Mouse (Mus musculus): Measurements from ENCODE around the gene Cdc42se1. TPM values are rescaled to one million over a fixed set of nuclear protein-coding genes. Genes with fewer than 3 reads are reported as not detected.

Gene Cdc42se1
- polyA plus RNA-seq, 1 experiment from 2014 or later = 91.1 TPM

GRCm38 (mm10) chr3:95240900-95241299 is 12.4 kb downstream of the Cdc42se1 start:
- WGBS = 25% methylated on average over 17 of the region's 17 CpGs
- peaks cover 6% of the 10 kb centered on the region; the same call in 1 of the 2 replicates for H3K27me3 ChIP-seq (replicated peaks; ENCODE audit: low read depth, poor library complexity, severe bottlenecking)
- H3K27ac ChIP-seq (replicated peaks) = peak overlapping the region; percentile 62; the same call in 1 of the 2 replicates
- H3K36me3 ChIP-seq (replicated peaks) = peaks cover 48% of the 10 kb centered on the region
- H3K9me3 ChIP-seq = no peaks in the 10 kb centered on the region
- peaks cover 11% of the 10 kb centered on the region for H3K4me1 ChIP-seq
- H3K4me3 ChIP-seq = peak overlapping the region; percentile 24; the same call in 1 of the 2 replicates
- peak; percentile 23 for DNase-seq (ENCODE audit: low spot score)

- Histone ChIP-seq H3K27ac (replicated peaks) (peak within 1 kb of the TSS; percentile 62; the same call in 1 of the 2 replicates), H3K4me3 (peak within 1 kb of the TSS; percentile 24; the same call in 1 of the 2 replicates)
- no peak for DNase-seq (ENCODE audit: low spot score)
Observed at GRCm38 (mm10) chr3:95241498-95241897, 13.0 kb downstream of the Cdc42se1 start, which contains the start of gene Gm128. Gene Gm128, minus strand, starts transcription at chr3:95241598.

GRCm38 (mm10) chr3:95243086-95243485 is 14.6 kb downstream of the Cdc42se1 start:
- Histone ChIP-seq H3K4me1 (peaks cover 9% of the 10 kb centered on the region), H3K9me3 (no peaks in the 10 kb centered on the region), H3K27ac (replicated peaks) (no peak overlapping the region), H3K27me3 (replicated peaks; ENCODE audit: low read depth, poor library complexity, severe bottlenecking) (peaks cover 6% of the 10 kb centered on the region; the same call in 1 of the 2 replicates), H3K4me3 (no peak overlapping the region), H3K36me3 (replicated peaks) (peaks cover 32% of the 10 kb centered on the region)
- DNase-seq (ENCODE audit: low spot score) = no peak
- 88% methylated on average over 2 of the region's 2 CpGs for WGBS

More at GRCm38 (mm10) chr3:95241498-95241897, 13.0 kb downstream of the Cdc42se1 start, which contains the start of gene Gm128:
- peaks cover 6% of the 10 kb centered on the region; the same call in 1 of the 2 replicates for H3K27me3 ChIP-seq (replicated peaks; ENCODE audit: low read depth, poor library complexity, severe bottlenecking)
- peaks cover 45% of the 10 kb centered on the region for H3K36me3 ChIP-seq (replicated peaks)
- H3K4me1 ChIP-seq = peaks cover 9% of the 10 kb centered on the region
- no peaks in the 10 kb centered on the region for H3K9me3 ChIP-seq
- WGBS = 81% methylated on average over 7 of the region's 7 CpGs

- H3K27ac ChIP-seq (replicated peaks) = no peak overlapping the region
- 85% methylated on average over 5 of the region's 5 CpGs for WGBS
- no peaks in the 10 kb centered on the region for H3K9me3 ChIP-seq
- no peak for DNase-seq (ENCODE audit: low spot score)
- H3K36me3 ChIP-seq (replicated peaks) = peaks cover 20% of the 10 kb centered on the region
- no peak overlapping the region for H3K4me3 ChIP-seq
- H3K27me3 ChIP-seq (replicated peaks; ENCODE audit: low read depth, poor library complexity, severe bottlenecking) = no peaks in the 10 kb centered on the region
- H3K4me1 ChIP-seq = peaks cover 8% of the 10 kb centered on the region
Observed at GRCm38 (mm10) chr3:95246465-95247231, 18.1 kb downstream of the Cdc42se1 start.

- no peak for DNase-seq (ENCODE audit: low spot score)
- H3K27ac ChIP-seq (replicated peaks) = no peak overlapping the region
- no peaks in the 10 kb centered on the region for H3K9me3 ChIP-seq
- H3K4me3 ChIP-seq = no peak overlapping the region
- H3K36me3 ChIP-seq (replicated peaks) = peaks cover 27% of the 10 kb centered on the region
- peaks cover 8% of the 10 kb centered on the region for H3K4me1 ChIP-seq
- WGBS = 86% methylated on average over 1 of the region's 1 CpGs
- no peaks in the 10 kb centered on the region for H3K27me3 ChIP-seq (replicated peaks; ENCODE audit: low read depth, poor library complexity, severe bottlenecking)
Observed at GRCm38 (mm10) chr3:95247660-95248336, 19.3 kb downstream of the Cdc42se1 start.

- no peak for DNase-seq (ENCODE audit: low spot score)
Observed at GRCm38 (mm10) chr3:95250361-95250760, 21.8 kb downstream of the Cdc42se1 start.

GRCm38 (mm10) chr3:95250783-95251424 is 22.4 kb downstream of the Cdc42se1 start, which contains the start of gene Bnipl:
Gene Bnipl, minus strand, starts transcription at chr3:95251193.
- Histone ChIP-seq H3K4me3 (0 out of 2 replicates have a peak within 1 kb of the TSS, but pooled peaks have one; percentile 8), H3K27me3 (replicated peaks; ENCODE audit: low read depth, poor library complexity, severe bottlenecking) (no peaks in the 10 kb centered on the region), H3K9me3 (no peaks in the 10 kb centered on the region), H3K27ac (replicated peaks) (peak within 1 kb of the TSS; percentile 57; the same call in 1 of the 2 replicates), H3K36me3 (replicated peaks) (peaks cover 48% of the 10 kb centered on the region), H3K4me1 (peaks cover 8% of the 10 kb centered on the region)
- peak; percentile 34 for DNase-seq (ENCODE audit: low spot score)
- 50% methylated on average over 7 of the region's 7 CpGs for WGBS

More at GRCm38 (mm10) chr3:95250361-95250760, 21.8 kb downstream of the Cdc42se1 start:
- Histone ChIP-seq H3K36me3 (replicated peaks) (peaks cover 48% of the 10 kb centered on the region), H3K9me3 (no peaks in the 10 kb centered on the region), H3K27ac (replicated peaks) (no peak overlapping the region), H3K4me1 (peaks cover 8% of the 10 kb centered on the region), H3K27me3 (replicated peaks; ENCODE audit: low read depth, poor library complexity, severe bottlenecking) (no peaks in the 10 kb centered on the region), H3K4me3 (no peak overlapping the region)
- 81% methylated on average over 5 of the region's 5 CpGs for WGBS

GRCm38 (mm10) chr3:95256931-95257330 is 28.4 kb downstream of the Cdc42se1 start:
- Histone ChIP-seq H3K27ac (replicated peaks) (no peak overlapping the region), H3K36me3 (replicated peaks) (peaks cover 95% of the 10 kb centered on the region), H3K9me3 (no peaks in the 10 kb centered on the region), H3K4me1 (no peaks in the 10 kb centered on the region), H3K27me3 (replicated peaks; ENCODE audit: low read depth, poor library complexity, severe bottlenecking) (no peaks in the 10 kb centered on the region), H3K4me3 (no peak overlapping the region)
- no peak for DNase-seq (ENCODE audit: low spot score)
- WGBS = 93% methylated on average over 5 of the region's 5 CpGs

GRCm38 (mm10) chr3:95261975-95262374 is 33.4 kb downstream of the Cdc42se1 start:
- Histone ChIP-seq H3K4me3 (no peak overlapping the region), H3K27me3 (replicated peaks; ENCODE audit: low read depth, poor library complexity, severe bottlenecking) (no peaks in the 10 kb centered on the region), H3K27ac (replicated peaks) (no peak overlapping the region), H3K4me1 (peaks cover 6% of the 10 kb centered on the region), H3K36me3 (replicated peaks) (peaks cover 94% of the 10 kb centered on the region), H3K9me3 (no peaks in the 10 kb centered on the region)
- no peak for DNase-seq (ENCODE audit: low spot score)
- 93% methylated on average over 4 of the region's 4 CpGs for WGBS

- peaks cover 94% of the 10 kb centered on the region for H3K36me3 ChIP-seq (replicated peaks)
- H3K4me3 ChIP-seq = peak overlapping the region; percentile 11; the same call in 1 of the 2 replicates
- DNase-seq (ENCODE audit: low spot score) = peak; percentile 79
- H3K27me3 ChIP-seq (replicated peaks; ENCODE audit: low read depth, poor library complexity, severe bottlenecking) = no peaks in the 10 kb centered on the region
- H3K27ac ChIP-seq (replicated peaks) = no peak overlapping the region
- 41% methylated on average over 11 of the region's 11 CpGs for WGBS
- peaks cover 6% of the 10 kb centered on the region for H3K4me1 ChIP-seq
- H3K9me3 ChIP-seq = no peaks in the 10 kb centered on the region
Observed at GRCm38 (mm10) chr3:95263089-95263739, 34.7 kb downstream of the Cdc42se1 start.

GRCm38 (mm10) chr3:95264724-95265123 is 36.2 kb downstream of the Cdc42se1 start:
- Histone ChIP-seq H3K9me3 (no peaks in the 10 kb centered on the region), H3K4me3 (no peak overlapping the region), H3K4me1 (peaks cover 6% of the 10 kb centered on the region), H3K36me3 (replicated peaks) (peaks cover 94% of the 10 kb centered on the region), H3K27me3 (replicated peaks; ENCODE audit: low read depth, poor library complexity, severe bottlenecking) (no peaks in the 10 kb centered on the region), H3K27ac (replicated peaks) (no peak overlapping the region)
- no peak for DNase-seq (ENCODE audit: low spot score)
- whole genome bisulfite sequencing = 86% methylated on average over 1 of the region's 1 CpGs

GRCm38 (mm10) chr3:95266052-95266451 is 37.5 kb downstream of the Cdc42se1 start:
- WGBS = 93% methylated on average over 3 of the region's 3 CpGs
- DNase-seq (ENCODE audit: low spot score) = no peak
- Histone ChIP-seq H3K9me3 (no peaks in the 10 kb centered on the region), H3K27ac (replicated peaks) (no peak overlapping the region), H3K27me3 (replicated peaks; ENCODE audit: low read depth, poor library complexity, severe bottlenecking) (no peaks in the 10 kb centered on the region), H3K4me3 (no peak overlapping the region), H3K4me1 (peaks cover 6% of the 10 kb centered on the region), H3K36me3 (replicated peaks) (peaks cover 83% of the 10 kb centered on the region)

All from embryonic facial prominence, embryonic 10.5 days (tissue).